Mouse (Mus musculus): Measurements from ENCODE around the gene Usp54. TPM values are rescaled to one million over a fixed set of nuclear protein-coding genes. Genes with fewer than 3 reads are reported as not detected.

Gene Usp54
- total RNA-seq (2023), result 1 to 10 TPM; 2.1 to 2.6 TPM

GRCm38 (mm10) chr14:20640644-20641437 lies at the start of gene Usp54:
TSS of gene Usp54 (minus strand) at chr14:20641063.

GRCm38 (mm10) chr14:20674064-20674833 lies 33.4 kb upstream of the Usp54 start, which contains the start of gene Sec24c:
TSS of gene Sec24c (plus strand) at chr14:20674308.

DNA sequence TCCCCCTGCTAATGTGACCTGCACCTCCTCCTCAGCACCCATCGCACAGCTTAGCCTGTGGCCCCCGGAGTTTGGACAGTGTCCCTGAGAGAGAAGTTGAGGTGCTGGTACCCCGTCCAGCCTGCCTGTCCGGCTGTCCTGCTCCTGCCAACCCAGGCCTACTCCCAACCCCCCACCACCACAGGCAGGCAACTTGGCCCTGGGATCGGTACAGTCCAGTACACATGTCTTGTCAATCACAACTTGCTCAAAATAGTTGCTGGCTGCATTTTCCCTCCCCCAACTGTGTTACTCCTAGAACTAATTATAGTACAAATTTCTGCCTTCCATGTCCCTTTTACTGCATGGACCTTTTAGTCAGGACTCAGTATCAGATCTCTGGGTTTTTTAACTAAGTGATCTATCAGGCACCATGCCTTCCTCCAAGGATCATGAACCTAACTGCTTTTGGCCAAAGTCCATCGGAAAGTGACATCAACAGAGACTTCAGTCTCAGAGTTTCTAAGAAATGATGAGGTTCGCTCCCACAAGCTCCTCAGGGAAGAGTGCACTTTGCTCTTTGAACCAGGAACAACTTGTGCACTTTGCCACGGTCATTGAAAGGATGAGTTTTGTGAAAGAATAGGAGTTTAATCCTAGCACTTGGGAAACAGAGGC lies 27.4 kb upstream of the Usp54 start, which contains the start of gene Synpo2l:
Synpo2l (minus strand) TSS at position 201 of the 657 bp plus-strand sequence.

GRCm38 (mm10) chr14:20656361-20656760 lies 15.5 kb upstream of the Usp54 start, which contains the start of gene Myoz1:
TSS of gene Myoz1 (minus strand) at chr14:20656540.

GRCm38 (mm10) chr14:20546415-20546814 lies 94.4 kb downstream of the Usp54 start, which contains the start of gene Ppp3cb:
TSS of gene Ppp3cb (minus strand) at chr14:20546573.

Other genes with a start within 250 kb of the Usp54 start
- 10 to 100 TPM; 26.2 to 30.8 TPM for gene Mrps16, start 247.4 kb downstream of the Usp54 start, total RNA-seq (2023)
- gene Cfap70, start 188.8 kb downstream of the Usp54 start, total RNA-seq (2023), result not detected
- 10 to 100 TPM; 50.6 to 61.4 TPM for gene Anxa7, start 160.9 kb downstream of the Usp54 start, total RNA-seq (2023)
- 1 to 10 TPM; 2.6 to 2.8 TPM for gene Mss51, start 144.2 kb downstream of the Usp54 start, total RNA-seq (2023)
- gene Ppp3cb, start 94.5 kb downstream of the Usp54 start, total RNA-seq (2023), result 10 to 100 TPM; 52.7 to 53.5 TPM
- gene Myoz1, start 15.5 kb upstream of the Usp54 start, total RNA-seq (2023), result under 1 TPM; 0.40 to 0.42 TPM
- not detected for gene Synpo2l, start 27.3 kb upstream of the Usp54 start, total RNA-seq (2023)
- 100 to 1,000 TPM; 129 to 175 TPM for gene Sec24c, start 33.2 kb upstream of the Usp54 start, total RNA-seq (2023)
- 1 to 10 TPM; 4.9 TPM for gene Fut11, start 53.9 kb upstream of the Usp54 start, total RNA-seq (2023)
- 10 to 100 TPM; 19.2 to 24.1 TPM for gene Chchd1, start 61.9 kb upstream of the Usp54 start, total RNA-seq (2023)
- gene Zswim8, start 66.5 kb upstream of the Usp54 start, total RNA-seq (2023), result 100 to 1,000 TPM; 103 to 108 TPM
- gene Ndst2, start 93.5 kb upstream of the Usp54 start, total RNA-seq (2023), result 10 to 100 TPM; 37.6 to 47.6 TPM
- 10 to 100 TPM; 55.2 to 58.4 TPM for gene Camk2g, start 153.0 kb upstream of the Usp54 start, total RNA-seq (2023)
- 10 to 100 TPM; 28.2 to 28.4 TPM for gene Plau, start 195.6 kb upstream of the Usp54 start, total RNA-seq (2023)

Data from neutrophil, adult 59 days (primary cell).